Mouse (Mus musculus) c-Kit-positive CD71-negative TER-119-negative erythroid progenitor cells, embryonic 14.5 days (primary cell): Measurements from ENCODE around the gene Cbs.
"Not testable (repeated sequence)": the region's sequence is repeated elsewhere in the genome, so short reads cannot be mapped to it uniquely, and the experiment has no call there.

Source experiments
- DNase-seq: peaks from one replicate; pipeline ENCODE4 v3.0.0-alpha.2; 2013; ENCODE audit warnings: low read depth

The Cbs gene

GRCm38 (mm10) chr17:31642913-31643312 is 5.9 kb upstream of the Cbs start:
- DNase-seq: no peak

DNA sequence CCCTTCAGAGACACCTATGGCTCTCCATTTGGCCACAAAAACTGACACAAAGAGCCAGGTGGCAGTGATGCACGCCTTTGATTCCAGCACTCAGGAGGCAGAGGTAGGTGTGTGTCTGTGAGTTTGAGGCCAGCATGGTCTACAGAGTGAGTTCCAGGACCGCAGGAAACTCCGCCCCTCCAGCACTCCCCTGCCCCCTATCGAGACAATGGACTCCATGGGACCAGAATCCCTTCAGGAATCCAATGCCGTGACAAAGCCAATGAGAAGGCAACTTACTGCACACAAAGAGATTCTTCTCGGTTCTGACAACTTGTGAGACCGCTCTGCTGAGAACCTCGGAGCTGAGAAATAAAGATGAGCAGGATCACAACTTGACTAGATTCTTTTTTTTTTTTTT is 5.3 kb upstream of the Cbs start:
- no peak for DNase-seq

DNA sequence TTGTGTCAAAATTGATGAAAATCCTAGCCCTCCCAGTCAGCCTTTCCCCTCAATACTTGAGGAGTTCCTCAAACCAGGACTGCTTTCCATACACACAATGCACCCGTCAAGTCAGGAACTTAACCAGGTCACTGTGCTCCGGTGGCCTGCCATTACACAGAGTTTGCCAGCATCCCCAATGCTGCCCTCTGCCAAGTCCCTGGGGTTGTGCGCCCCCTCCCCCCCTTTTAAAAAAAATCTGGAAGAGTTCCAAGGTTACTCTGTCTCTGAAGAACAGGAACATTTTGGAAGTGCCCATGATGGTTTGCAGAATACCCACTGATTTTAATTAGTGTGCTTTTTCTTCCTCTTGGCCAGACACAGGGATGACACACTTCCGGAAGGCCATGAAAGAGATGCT is 2.6 kb upstream of the Cbs start:
- no peak for DNase-seq

DNA sequence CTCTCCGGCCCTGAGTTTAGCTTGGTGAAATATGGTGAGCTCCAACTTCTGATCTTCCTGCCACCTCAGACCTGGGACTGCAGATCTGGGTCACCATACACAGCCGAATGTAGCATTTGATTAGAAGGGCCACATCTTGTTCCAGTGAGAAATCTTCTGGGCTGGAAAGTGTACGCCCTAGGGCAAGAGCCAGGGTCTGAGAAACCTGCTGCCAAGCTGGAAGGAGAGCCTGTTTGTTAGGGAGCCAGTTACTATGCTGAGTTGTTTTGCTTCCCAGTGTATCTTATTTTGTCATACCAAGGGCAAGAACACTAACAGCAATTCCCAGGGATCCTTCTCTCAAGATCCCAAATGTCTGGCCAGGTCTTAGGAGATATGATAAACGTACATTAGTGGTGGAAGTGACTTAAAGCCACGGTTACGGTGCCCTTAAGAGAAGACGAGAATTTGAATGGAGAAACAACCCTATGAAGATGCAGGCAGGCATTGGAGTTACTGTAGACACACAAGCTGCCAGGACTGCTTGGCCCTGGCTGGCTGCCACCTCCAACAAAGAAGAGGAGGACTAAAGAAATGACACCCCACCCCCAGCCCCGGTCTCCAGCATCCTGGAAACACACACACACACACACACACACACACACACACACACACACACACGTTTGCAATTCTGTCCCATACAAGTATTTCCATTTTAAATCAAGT is 980 bp upstream of the Cbs start:
- no peak for DNase-seq

DNA sequence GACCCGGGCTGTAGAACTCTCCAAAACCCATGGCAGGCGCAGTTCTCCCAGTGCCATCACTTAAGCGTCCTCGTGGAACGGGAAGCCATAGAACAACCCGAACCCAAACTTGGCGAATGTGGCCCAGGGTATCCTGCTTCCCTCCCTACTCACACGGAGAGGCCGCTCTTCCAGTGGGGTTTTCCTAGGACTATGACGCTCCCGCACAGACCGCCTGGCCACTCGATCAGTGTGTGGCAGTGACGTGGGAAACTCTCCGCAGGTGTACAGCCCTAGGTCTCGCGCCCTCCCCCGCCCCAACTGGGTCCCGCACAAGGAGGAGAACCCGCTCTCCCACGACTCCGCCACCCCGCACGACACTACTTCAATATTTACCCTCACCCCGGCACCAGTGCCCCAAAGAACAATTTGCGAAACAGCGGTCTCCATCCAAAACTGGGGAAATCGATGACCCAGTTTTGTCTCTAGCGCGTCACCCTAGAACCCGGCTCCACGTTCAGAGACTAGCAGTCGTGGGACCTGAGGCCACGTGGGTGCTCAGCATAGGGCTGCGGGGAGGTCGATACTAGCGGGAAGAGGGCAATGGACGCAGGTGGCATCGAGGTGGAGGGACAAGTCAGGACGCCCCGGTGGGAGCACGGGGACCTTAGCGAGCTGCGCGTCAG is 629 bp downstream of the Cbs start:
- DNase-seq: no peak

GRCm38 (mm10) chr17:31635781-31636180 is 1.3 kb downstream of the Cbs start:
- DNase-seq: no peak

- no peak for DNase-seq
Measured at GRCm38 (mm10) chr17:31634896-31635295, 2.1 kb downstream of the Cbs start.

DNA sequence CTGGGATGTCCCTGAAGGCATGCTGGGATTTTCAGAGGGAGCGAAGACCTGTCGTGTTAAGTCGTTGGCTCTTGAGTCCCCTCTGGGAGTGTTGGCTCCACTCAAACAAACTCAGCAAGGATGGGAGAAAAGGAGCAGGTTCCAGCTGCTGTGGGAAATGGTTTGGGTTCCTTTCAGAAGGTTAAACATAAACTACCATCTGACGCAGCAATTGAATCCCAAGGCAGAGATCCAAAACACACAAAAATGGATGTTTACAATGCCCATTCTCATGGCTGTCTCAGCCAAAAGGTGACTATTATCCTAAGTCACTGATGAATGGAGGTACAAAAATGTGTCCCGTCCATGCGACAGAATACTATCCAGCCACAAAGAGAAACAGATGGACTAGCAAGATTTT is 4.0 kb downstream of the Cbs start:
- no peak for DNase-seq

GRCm38 (mm10) chr17:31631081-31631800 is 5.8 kb downstream of the Cbs start:
- no peak for DNase-seq

DNA sequence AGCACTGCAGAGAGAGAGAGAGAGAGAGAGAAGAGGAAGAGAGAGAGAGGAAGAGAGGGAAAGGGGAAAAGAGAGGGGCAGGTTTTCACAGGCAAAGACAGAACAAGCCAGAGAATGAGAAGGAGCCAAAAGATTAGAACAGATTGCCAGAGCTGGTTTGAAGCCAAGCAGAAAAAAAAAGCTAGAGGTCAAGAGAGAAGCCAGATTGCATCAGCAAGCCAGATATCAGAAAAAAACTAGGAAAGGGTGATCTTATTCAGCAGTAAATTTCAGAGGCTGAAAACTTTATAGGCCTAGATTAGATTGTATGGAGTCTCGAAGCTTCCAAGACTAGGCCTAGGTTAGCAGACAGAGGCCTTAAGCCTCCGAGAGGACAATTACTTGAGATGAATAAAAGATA is 9.1 kb downstream of the Cbs start:
- no peak for DNase-seq

GRCm38 (mm10) chr17:31623101-31623500 is 13.9 kb downstream of the Cbs start:
- no peak for DNase-seq

DNA sequence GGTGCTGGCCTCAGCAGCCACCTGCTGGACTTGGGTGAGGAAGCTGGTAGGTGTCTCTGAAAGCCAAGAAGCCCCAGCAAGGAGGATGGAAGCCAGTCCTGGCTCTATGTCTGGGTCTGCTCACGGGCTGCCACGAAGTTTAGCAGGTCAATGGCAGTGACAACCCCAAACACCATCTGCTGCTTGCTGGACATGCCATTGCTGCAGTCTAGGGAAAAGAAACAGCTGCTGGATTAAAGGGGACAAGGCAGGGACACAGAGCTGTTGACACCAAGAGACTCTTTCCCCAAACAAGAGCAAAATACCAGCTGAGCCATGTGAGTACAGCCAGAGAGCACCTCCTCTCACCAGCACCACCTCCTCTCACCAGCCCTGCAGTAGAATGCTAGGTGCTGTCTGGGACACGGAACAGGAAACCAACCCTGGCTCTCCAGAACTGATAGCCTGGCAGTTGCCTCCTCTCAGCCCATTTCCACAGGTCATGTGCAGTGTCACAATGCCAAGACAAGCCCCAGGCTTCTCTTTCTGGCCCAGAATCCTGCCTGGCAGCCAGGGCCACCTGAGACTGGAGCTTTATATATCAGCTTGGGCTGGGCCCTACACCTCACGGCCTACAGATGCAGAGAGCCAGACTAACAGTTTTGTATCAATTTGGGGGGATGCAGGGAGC is 23.8 kb downstream of the Cbs start:
- DNase-seq: no peak

- DNase-seq: no peak
Measured at GRCm38 (mm10) chr17:31609895-31610294, 27.1 kb downstream of the Cbs start.

GRCm38 (mm10) chr17:31609173-31609572 is 27.9 kb downstream of the Cbs start:
- not testable (repeated sequence) for DNase-seq

GRCm38 (mm10) chr17:31607256-31607951 is 29.6 kb downstream of the Cbs start:
- DNase-seq: no peak

- DNase-seq: no peak
Measured at GRCm38 (mm10) chr17:31606424-31606823, 30.6 kb downstream of the Cbs start.

DNA sequence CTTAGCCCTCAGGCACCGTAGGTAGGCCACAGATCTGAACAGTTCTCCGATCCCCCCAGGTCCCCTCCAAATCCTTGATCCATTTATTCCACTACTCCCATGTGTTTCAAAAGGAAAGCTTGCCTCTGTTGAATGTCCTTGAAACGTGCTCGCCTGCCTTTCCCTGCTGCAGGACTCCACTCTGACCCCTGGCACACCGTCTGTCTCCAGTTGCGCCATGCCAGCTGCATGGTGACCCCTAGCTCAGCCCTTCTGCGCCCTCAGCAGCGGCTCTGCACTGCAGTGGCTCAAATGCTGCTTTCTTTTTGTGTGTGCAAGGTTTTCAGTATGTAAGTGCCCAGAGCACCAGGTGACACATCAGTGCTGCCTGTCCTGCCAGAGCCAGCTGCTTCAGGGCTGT is 38.4 kb downstream of the Cbs start:
- DNase-seq: no peak

- no peak for DNase-seq
Measured at GRCm38 (mm10) chr17:31597957-31598356, 39.1 kb downstream of the Cbs start.

DNA sequence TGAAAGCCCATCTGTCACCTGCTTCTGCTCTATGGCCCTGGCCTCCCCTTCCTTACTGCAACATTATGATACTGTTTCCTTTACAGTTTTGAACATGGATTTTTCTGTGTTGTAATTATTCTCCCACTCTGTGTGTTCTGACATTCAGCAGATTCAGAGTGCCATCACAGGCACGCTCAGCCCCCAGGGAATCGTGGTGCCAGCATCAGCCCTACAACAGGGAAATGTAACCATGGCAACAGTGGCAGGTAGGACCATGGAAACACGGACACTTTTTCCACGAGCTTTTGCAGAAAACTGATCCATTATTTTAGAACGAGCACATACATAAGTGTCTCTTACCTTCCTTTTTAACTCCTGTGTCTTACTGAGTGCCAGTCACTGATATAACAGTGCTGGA is 42.0 kb downstream of the Cbs start:
- no peak for DNase-seq

DNA sequence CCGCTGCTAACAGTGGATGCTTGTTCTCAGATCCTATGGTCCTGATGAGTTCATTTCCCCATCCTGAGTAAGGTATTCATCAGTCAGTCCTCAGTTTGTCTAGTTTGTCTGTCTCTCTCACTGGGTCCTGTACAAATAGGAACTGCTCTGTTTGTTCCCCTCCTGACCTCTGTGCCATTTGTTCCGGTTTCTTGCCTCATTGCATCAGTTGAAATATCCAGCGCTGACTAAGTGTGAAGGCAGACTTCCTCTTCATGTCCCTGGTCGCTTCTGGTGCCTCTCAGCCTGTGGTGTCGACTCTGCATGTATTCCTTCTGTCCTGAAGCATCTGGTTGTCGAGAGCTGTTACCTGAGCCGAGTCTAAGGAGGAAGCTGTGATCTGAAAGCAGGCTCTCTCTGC is 42.4 kb downstream of the Cbs start:
- peak; percentile 46 for DNase-seq

GRCm38 (mm10) chr17:31590846-31591245 is 46.2 kb downstream of the Cbs start:
- no peak for DNase-seq

- no peak for DNase-seq
Measured at GRCm38 (mm10) chr17:31588726-31589125, 48.3 kb downstream of the Cbs start.
